Mouse (Mus musculus) ES-E14 (cell line): ENCODE measurements around the gene Htra2. TPM values are rescaled to one million over a fixed set of nuclear protein-coding genes. Genes with fewer than 3 reads are reported as not detected.
A peak's percentile ranks its signal among the peaks of the same experiment; 100 is the strongest.

Experiments
- DNase-seq: peaks from one replicate; pipeline ENCODE4 v3.0.0-alpha.2; 2013; ENCODE audit warnings: low read depth, low spot score
- H3K27ac ChIP-seq: 2 replicates; pipeline ENCODE4 v1.5.1; 2012; ENCODE audit warnings: low read depth, mild to moderate bottlenecking, low read length, moderate library complexity, mixed read lengths; ENCODE audit not compliant: poor library complexity, insufficient read depth, severe bottlenecking
- H3K36me3 ChIP-seq: 2 replicates; pipeline ENCODE4 v1.6.1; 2012; ENCODE audit warnings: mild to moderate bottlenecking, low read length, moderate library complexity, mixed read lengths; ENCODE audit not compliant: control insufficient read depth, poor library complexity, insufficient read depth, severe bottlenecking
- H3K4me1 ChIP-seq, 2 experiments: fragments of 150-350 bp in 1 of 2; sonication (generic) in 1 of 2; 2 replicates each; pipeline ENCODE4 v1.6.1; 2012; ENCODE audit warnings: low read length in 2 of 2, mild to moderate bottlenecking in 1 of 2, mixed read lengths in 1 of 2; ENCODE audit not compliant: control insufficient read depth in 2 of 2, insufficient read depth in 2 of 2, poor library complexity in 1 of 2
- H3K4me3 ChIP-seq, 2 experiments: fragments of 150-350 bp in 1 of 2; sonication (generic) in 1 of 2; 2 replicates each; pipeline ENCODE4 v1.5.1; 2012; ENCODE audit warnings: low read length in 2 of 2, low read depth in 1 of 2, mild to moderate bottlenecking in 1 of 2, mixed read lengths in 1 of 2; ENCODE audit not compliant: insufficient read depth in 1 of 2, poor library complexity in 1 of 2, severe bottlenecking in 1 of 2
- H3K9ac ChIP-seq: 2 replicates; pipeline ENCODE4 v1.6.1; 2012; ENCODE audit warnings: low read depth, mild to moderate bottlenecking, low read length, mixed read lengths; ENCODE audit not compliant: poor library complexity, insufficient read depth, severe bottlenecking
- H3K9me3 ChIP-seq: fragments of 150-350 bp; sonication (generic); 2 replicates; pipeline ENCODE4 v1.6.1; 2012; ENCODE audit warnings: low read depth, mild to moderate bottlenecking, low read length; ENCODE audit not compliant: control insufficient read depth, insufficient read depth
- CHD2 ChIP-seq: IDR thresholded peaks from 2 replicates; pipeline ENCODE4 v1.6.1; 2014; ENCODE audit warnings: mild to moderate bottlenecking, low read depth, low read length, inconsistent platforms
- HCFC1 ChIP-seq: IDR thresholded peaks from 2 replicates; pipeline ENCODE4 v1.6.1; 2012; ENCODE audit warnings: low read length, inconsistent platforms, borderline replicate concordance; ENCODE audit not compliant: insufficient read depth
- MAFK ChIP-seq: IDR thresholded peaks from 2 replicates; pipeline ENCODE4 v1.6.1; 2014; ENCODE audit warnings: mild to moderate bottlenecking, low read depth, low read length, inconsistent platforms; ENCODE audit not compliant: insufficient read depth
- ZC3H11A ChIP-seq: IDR thresholded peaks from 2 replicates; pipeline ENCODE4 v1.6.1; 2012; ENCODE audit warnings: low read depth, mild to moderate bottlenecking, inconsistent platforms, low read length, borderline replicate concordance
- ZNF384 ChIP-seq: IDR thresholded peaks from 2 replicates; pipeline ENCODE4 v1.6.1; 2012; ENCODE audit warnings: low read depth, low read length, inconsistent platforms
- in situ Hi-C, 2 experiments: fragments of 600-800 bp; cut with MboI; formaldehyde crosslinking; loops; one replicate each; pipeline ENCODE4 v1.15.1; 2025; ENCODE audit warnings: low sequenced_read_pairs in 2 of 2, inconsistent platforms in 1 of 2; ENCODE audit not compliant: unreplicated experiment in 2 of 2
- total RNA-seq: library from RNA; depleted of rRNA; stranded (reverse); fragments of 300-350 nt; gene quantifications from 2 replicates; pipeline ENCODE4 v1.2.3, GENCODE M21; 2012

Htra2 gene
- total RNA-seq, 1 experiment, result 66.8 TPM

DNA sequence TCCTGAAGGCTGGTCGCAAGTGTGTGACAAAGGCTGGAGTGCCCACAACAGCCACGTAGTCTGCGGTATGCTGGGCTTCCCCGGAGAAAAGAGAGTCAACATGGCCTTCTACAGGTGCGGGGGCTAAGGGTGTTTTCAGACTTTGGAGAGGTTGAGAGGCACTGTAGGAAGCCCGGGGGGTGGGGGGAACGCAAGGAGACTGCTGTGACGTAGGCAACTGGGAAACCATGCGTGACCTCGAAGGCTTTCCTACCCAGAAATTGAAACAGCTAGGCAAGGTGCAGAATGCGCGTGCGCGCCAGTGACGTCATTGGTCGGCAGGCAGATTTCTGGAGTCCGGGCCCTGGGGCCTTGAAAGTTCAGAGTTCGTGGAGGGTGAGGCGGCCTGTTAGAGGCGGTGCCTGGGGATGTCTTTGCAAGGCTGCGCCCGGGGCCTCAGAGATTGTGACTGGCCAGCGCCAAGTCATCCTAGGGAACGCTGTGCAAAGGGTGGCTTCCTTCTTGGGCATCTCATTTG lies 16.5 kb downstream of the Htra2 start:
- Histone ChIP-seq H3K36me3 (no peaks in the 10 kb centered on the region), H3K4me3 (no peak overlapping the region), H3K9me3 (no peaks in the 10 kb centered on the region), H3K9ac (no peak overlapping the region), H3K4me1 (peaks cover 4 to 7% of the 10 kb centered on the region in 2 experiments; a peak in 1 of 4 replicates), H3K27ac (no peak overlapping the region)
- no peak for TF ChIP-seq ZC3H11A
- TF ChIP-seq CHD2, result peak; percentile 85
- peak; percentile 94 for DNase-seq
- in situ Hi-C loops, result no loop called here

DNA sequence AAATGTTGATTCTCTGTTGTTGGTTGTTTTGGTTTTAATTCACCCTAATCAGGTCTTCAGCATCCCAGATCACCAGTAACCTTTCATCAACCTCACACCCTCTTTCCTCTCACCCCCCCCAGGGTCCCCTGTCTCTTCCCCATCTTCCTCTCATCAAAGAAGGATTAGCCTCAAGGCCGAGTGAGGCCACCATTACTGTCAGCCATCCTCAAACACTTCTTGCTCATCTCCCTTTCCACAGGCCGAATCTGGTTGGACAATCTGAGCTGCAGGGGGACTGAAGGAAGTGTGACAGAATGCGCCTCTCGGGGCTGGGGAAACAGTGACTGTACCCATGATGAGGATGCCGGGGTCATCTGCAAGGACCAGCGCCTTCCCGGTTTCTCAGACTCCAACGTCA lies 17.9 kb downstream of the Htra2 start:
- H3K4me1 ChIP-seq, result peaks cover 4 to 7% of the 10 kb centered on the region in 2 experiments; a peak in 1 of 4 replicates
- no peaks in the 10 kb centered on the region for H3K36me3 ChIP-seq
- H3K9ac ChIP-seq, result no peak overlapping the region
- TF ChIP-seq CHD2, result no peak
- no peak for TF ChIP-seq MAFK
- no peak for TF ChIP-seq ZNF384
- TF ChIP-seq HCFC1, result no peak
- TF ChIP-seq ZC3H11A, result no peak
- in situ Hi-C loops, result no loop called here
- DNase-seq, result no peak
- no peak overlapping the region for H3K4me3 ChIP-seq
- no peaks in the 10 kb centered on the region for H3K9me3 ChIP-seq
- no peak overlapping the region for H3K27ac ChIP-seq

DNA sequence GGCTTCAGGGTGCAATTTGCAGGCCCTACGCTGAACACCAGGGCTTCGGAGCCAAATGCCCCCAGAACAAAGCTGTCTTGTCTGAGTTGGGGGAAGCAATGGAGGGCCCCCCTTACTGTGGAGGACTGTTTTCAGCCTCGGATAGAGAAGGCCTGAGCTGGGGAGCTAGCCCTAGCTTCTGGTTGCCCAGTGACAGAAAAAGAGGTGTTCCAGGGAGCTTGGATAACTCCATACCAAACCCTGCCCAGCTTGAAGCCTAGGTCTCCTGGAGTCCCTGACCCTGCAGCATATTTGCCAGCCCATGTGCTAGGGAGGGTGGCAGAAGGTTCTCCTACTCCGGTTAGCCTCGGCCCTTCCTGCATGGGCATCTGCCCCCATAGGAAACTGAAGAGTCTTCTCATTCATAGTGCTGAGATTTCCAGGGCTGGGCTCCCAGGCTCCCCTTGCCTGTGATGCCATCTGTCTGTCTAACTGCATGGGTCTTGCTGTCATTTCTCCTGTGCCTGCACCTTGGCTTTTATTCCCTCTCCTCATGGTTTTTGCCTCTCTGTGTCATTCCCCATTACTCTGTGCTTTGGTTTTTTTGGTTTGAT lies 20.5 kb downstream of the Htra2 start:
- Histone ChIP-seq H3K9ac (no peak overlapping the region), H3K4me3 (no peak overlapping the region), H3K36me3 (no peaks in the 10 kb centered on the region), H3K4me1 (peaks cover 4 to 14% of the 10 kb centered on the region in 2 experiments; a peak in 2 of 4 replicates), H3K9me3 (no peaks in the 10 kb centered on the region), H3K27ac (no peak overlapping the region)
- no peak for TF ChIP-seq MAFK
- TF ChIP-seq ZNF384, result no peak
- no peak for TF ChIP-seq ZC3H11A
- TF ChIP-seq HCFC1, result no peak
- no peak for TF ChIP-seq CHD2
- DNase-seq, result no peak
- in situ Hi-C loops, result no loop called here

DNA sequence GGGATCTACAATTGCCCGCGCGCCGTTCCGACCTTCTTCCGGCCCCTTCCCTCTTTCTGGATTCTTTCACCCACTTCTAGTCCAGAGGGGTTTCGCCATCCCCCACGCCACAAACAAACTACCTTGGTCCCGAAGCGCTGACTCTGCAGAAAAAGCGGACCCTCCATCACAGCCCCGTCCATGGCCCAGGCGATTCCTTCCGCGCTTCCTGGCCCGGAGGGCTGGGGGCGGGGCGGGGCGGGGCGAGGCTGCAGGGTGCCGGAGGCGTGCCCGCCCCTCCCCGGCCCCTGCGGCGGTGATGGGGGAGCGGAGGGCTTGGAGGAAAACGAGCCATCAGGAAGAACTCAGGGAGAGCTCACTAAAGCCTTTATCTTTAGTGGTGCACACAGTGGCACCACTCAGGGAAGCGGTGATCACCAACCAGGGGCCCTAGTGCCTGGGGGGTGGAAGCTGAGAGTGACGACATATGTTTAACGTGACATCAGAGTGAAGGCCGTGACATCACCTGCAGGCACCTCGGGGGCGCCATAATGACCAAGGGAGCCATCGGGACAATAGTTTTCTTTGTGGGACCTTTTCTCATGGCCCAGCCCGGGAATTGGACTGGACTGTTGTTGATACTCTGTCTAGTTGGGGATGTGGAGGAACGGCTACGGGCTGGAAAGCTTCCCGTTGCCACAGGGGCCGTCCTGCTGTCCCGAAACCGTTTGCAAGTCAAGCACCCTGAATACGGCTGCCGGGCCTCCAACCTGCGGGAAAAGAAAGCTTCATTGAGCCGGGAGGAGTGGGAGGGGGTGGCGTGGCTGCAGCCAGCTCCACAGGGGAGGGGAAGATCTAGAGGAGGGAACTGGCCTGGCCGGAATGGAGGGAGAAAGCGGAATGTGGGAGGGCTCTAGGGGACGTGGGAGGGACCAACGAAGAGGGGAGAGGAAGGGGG lies 21.6 kb downstream of the Htra2 start, which contains the start of the genes Dok1 and Loxl3:
TSS of gene Dok1 (minus strand) at position 223 of the 937 bp plus-strand sequence.
TSS of gene Loxl3 (plus strand) at position 925 of the 937 bp plus-strand sequence.
- in situ Hi-C loops, result no loop called here
- no peak for TF ChIP-seq ZC3H11A
- TF ChIP-seq MAFK, result peak; percentile 96
- TF ChIP-seq CHD2, result no peak
- no peak for TF ChIP-seq HCFC1

More for the DNA sequence above, 21.6 kb downstream of the Htra2 start, which contains the start of the genes Dok1 and Loxl3:
- Histone ChIP-seq H3K36me3 (no peaks in the 10 kb centered on the region), H3K27ac (no peak within 1 kb of the TSS), H3K4me3 (peak within 1 kb of the TSS; percentile 69 to 83), H3K9ac (peak within 1 kb of the TSS; percentile 58), H3K4me1 (peaks cover 0 to 14% of the 10 kb centered on the region in 2 experiments; a peak in 2 of 4 replicates), H3K9me3 (no peaks in the 10 kb centered on the region)
- peak; percentile 73 for DNase-seq
